Mouse (Mus musculus): ENCODE measurements around the gene Phf14.

GRCm38 (mm10) chr6:12021480-12021879, 113.9 kb downstream of the Phf14 start:
- TF ChIP-seq POLR2A (IDR thresholded peaks at IDR 0.05; ENCODE audit: insufficient read depth, low read length) (no peak), CTCF (IDR thresholded peaks at IDR 0.05; ENCODE audit: low read depth, low read length) (no peak)
